Mouse (Mus musculus) neural tube, embryonic 10.5 days (tissue): Measurements from ENCODE around the gene Col16a1.

Experiments
- DNase-seq: peaks from one replicate; pipeline ENCODE4 v3.0.0-alpha.2; 2017; ENCODE audit warnings: low spot score; ENCODE audit errors: extremely low spot score

The Col16a1 gene

DNA sequence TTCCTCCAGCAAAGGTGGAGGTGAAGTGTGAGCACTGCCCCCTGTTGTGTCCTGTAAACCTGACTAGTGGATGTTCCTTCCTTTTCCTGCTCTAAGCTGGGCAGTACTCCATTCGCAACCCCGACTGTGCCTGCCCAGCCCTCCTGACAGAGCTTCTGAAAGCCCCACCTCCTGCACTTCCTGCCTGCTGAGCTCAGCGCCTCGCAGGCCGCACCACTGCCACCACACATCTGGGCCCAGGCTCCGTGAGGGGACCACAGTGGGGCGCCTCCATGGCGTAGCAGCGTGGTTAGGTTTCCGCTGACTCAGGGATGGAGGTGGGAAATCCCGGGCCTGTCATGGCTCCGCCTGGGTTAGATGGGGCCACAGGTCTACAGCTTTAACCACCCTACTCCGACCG, 2.0 kb upstream of the Col16a1 start:
- no peak for DNase-seq

- DNase-seq: no peak
Measured at GRCm38 (mm10) chr4:130048203-130048479, 501 bp downstream of the Col16a1 start.

DNA sequence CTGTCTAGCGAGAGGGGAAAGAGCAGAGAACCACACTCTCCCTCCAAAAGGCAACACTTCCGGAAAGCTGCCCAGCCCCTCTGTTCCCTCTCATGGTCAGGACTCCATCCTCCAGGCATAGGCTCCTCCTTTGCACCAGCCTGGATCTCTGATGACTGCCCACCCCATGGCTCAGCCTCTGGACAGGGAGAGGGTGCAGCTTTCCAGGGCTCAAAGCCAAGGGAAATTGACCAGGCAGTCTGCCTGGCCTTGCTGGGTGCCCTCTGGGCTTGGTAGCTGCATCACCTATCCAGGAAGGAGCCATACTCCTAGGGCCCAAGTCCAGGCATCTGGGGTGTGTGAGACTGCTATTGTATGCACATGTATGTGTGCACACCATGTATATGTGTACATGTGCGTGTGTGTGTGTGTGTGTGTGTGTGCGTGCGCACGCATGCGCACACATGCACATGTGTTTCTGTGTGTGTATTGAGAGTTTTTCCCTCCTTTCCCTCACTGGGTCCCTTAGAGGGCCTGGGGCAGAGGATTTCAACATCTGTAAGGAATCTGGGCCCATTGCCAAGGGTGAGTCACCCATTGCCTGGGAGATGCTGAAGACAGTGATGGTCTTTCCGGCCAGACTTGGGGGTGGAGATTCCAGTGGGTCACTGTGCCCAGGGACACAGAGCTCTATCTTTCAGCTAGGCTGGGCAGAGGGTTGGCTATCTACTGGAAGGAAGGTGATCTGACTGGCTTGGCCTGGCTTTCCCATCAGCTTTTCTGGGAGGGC, 2.6 kb downstream of the Col16a1 start:
- DNase-seq: no peak

DNA sequence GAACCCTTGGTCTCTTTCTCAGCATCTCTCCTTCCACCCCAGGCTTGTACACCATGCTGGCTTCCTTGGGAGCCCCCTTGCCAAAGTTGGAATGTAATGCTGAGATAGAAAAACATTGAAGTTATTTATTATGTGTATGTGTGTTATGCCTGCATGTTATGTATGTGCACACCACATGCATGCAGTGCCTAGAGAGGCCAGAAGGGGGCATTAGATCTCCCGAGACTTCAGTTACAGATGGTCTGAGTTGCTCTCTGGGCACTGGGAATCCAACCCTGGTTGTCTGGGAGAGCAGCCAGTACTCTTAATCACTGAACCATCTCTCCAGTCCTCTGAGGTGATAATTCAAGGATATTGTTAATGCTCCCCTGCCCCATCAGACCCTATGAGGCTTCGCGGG, 4.6 kb downstream of the Col16a1 start:
- no peak for DNase-seq

DNA sequence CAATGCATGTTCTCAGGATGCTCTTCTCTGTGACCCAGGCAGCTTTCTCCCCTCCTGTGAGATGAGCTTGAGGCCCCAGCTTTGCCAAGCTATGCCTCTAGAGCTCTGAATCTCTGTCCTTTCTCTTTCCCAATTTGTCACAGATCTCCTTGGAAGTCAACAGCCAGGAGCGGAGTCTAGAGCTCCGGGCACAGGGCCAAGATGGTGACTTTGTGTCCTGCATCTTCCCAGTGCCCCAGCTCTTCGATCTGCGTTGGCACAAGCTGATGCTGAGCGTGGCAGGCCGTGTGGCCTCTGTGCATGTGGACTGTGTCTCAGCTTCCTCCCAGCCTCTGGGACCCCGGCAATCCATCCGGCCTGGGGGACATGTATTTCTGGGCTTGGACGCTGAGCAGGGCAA, 5.5 kb downstream of the Col16a1 start:
- DNase-seq: no peak

- DNase-seq: no peak
Measured at GRCm38 (mm10) chr4:130054727-130055126, 7.1 kb downstream of the Col16a1 start.

DNA sequence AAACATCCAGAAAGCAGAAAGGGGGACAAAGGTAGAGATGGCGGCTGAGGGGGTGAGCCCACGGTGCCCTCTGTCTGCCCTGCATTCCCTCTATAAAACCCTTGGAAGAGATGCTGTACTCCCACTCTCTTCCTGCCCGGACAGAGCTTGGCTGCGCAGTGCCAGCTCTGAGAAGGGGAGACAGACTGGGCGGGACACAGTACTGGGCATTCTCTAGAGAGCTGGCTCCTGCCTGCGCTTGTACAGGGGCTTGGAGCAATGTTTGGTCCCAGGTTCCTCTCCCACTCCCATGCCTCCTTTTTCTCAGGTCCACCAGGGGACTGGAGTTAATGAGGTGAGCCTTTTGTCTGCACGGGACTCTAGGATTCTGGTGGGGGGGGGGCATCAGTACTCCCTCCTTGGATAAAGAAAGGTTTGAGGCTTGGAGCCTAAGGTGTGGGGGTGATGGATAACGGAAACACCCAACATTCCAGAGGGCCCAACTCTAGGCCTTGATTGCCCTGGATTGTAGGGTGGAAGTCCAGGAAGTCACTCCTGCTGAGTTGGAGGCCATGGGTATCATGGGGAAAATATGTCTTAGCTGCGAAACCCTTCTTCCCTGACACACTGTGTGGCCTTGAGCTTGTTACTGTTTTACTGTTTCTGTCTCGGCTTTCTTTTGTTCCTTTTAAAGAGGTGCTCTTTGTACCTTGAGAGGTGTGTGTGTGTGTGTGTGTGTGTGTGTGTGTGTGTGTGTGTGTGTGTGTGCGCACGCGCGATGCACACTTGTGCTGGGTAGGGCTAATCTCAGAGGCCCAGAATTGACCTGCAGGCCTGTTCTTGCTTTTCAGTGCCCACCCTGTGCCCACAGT, 7.7 kb downstream of the Col16a1 start:
- DNase-seq: no peak

GRCm38 (mm10) chr4:130056011-130056322, 8.3 kb downstream of the Col16a1 start:
- no peak for DNase-seq

DNA sequence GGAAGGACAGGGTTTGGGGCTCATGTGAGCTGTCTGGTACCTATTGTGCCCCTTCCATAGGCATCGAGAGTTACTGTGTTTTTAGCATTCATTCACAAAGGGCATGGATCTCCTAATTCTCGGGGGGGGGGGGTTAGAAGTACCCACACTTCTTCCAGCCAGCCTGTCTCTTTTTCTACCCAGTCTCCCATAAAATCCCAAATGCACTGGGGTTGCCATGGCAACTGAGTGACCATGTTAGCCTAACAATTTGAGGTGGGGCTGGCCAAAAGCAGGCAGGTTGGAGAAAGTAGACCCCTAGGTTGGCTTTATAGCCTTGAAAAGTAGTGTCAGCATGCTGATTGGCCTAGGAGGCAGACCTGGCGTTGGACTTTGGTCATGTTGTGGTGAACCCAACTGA, 8.8 kb downstream of the Col16a1 start:
- no peak for DNase-seq

GRCm38 (mm10) chr4:130060937-130061336, 13.3 kb downstream of the Col16a1 start:
- no peak for DNase-seq

DNA sequence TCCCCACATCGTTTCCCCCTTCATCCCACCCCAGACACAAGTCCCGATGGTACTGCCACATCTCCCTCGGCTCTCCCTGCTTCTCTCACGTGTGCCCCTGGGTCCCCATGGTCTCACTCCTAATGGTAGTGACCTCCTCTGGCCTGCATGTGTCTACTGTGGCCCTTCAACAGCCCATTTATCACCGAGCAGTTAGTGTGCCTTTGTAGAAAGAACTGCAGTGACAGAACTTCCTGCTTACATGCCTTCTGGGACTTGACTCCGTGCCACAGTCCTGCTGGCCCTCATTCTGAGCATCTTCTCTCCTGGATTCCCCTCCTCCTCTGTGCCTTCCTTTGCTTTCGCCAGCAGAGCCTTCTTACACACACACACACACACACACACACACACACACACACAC, 15.6 kb downstream of the Col16a1 start:
- DNase-seq: no peak

GRCm38 (mm10) chr4:130066816-130067215, 19.2 kb downstream of the Col16a1 start:
- DNase-seq: no peak

DNA sequence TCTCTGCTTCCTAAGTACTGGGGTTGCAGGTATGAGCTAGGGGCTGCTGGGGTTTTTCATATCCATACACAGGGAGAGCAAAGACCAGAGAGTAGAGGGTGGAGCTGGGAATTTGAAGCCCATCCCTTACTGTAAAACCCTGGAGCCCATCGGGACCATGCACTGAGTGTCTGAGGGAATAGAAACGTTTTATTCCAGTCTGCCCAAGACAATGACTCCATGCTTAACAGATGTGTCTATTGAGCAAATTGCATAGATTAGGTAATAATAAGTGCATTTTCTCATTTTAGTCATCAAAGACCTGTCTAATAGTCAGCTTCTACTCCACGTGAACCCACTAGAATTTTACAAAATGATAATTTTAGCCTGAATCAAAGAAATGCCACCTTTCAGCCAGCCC, 22.9 kb downstream of the Col16a1 start:
- no peak for DNase-seq

DNA sequence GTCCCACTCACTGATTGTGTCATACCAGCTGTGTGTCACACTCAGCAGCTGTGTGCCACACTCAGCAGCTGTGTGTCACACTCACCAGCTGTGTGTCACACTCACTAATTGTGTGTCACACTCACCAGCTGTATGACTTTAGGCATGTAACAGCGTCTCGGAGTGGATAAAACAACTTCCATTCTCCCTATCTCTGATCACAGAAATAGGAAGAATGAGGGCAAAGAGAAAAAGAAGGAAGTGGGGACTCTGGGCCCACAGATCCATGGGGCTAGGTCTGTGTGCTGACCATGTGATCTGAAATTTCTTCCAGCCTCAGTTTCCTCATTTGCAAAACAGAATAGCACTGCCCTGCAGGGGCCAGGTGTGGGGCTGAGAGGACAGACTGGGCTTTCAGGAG, 24.1 kb downstream of the Col16a1 start:
- no peak for DNase-seq

DNA sequence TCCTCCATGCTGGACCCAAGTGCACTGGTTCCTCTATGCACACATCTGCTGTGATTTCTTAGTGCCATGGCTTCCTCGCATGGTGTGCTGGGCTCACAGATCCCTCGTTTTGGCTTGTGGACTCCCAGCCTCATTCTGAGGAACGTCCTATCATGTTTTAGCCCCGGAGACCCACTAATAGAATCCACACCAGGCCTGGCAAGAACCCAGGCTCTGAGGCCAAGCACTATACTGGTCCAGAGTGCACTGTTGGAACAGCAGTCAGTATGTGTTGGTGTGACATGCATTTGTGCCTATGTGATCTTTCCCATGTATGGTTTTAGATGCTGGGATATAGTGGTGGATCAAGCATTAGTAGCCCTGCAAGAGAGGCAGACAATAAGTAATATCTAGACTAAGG, 25.7 kb downstream of the Col16a1 start:
- DNase-seq: no peak

DNA sequence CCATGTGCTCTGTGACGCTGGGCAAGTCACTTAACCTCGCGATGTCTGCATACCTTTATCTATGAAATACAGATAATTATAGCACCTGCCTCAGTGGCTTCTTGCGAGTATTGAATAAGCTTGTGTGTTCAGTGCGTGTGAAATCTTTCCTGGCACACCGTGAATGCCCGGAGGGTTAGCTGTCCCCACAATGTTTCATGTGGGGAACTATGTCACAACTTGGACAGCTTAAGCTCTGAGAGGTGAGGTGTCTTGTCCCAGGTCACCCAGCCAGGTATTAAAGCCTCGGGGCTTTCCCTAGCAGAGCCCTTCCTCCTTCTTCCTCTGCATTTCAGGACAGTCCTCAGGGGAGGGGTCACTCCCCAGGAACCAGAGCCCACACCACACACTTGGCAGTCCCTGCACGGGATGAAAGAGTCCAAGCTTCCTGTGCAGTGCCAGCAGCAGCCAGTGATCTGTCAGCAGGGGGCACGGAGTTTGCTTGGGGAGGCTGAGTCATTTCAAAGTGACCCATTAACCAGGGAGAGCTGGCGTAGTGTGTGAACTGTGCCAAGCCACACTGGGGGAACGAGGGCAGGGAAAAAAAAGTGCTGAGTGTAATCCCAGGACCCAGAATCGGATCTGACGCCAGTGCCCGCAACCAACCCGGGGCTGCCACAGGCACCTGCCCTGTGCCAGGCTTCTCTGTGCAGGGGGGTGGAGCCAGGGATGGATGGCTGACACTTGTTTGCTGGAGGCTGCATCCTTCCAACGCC, 27.3 kb downstream of the Col16a1 start:
- DNase-seq: no peak

DNA sequence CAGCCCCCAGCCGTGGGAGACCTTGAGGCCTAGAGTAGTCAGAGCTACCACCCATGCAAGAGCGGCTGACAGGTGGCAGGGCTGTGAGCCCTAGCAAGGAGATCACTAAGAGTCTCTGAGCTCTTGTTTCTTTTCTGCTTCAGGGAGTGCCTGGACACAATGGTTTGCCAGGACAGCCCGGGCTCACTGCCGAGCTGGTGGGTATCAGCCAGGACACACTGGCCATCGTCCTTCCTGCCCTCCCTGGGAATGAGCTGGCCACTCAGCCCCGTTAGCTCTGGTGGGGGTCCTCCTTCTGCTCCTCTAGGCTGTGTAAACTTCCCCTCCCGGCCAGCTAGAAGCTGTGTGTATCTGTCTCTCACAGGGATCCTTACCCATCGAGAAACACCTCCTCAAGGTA, 29.2 kb downstream of the Col16a1 start:
- DNase-seq: no peak

DNA sequence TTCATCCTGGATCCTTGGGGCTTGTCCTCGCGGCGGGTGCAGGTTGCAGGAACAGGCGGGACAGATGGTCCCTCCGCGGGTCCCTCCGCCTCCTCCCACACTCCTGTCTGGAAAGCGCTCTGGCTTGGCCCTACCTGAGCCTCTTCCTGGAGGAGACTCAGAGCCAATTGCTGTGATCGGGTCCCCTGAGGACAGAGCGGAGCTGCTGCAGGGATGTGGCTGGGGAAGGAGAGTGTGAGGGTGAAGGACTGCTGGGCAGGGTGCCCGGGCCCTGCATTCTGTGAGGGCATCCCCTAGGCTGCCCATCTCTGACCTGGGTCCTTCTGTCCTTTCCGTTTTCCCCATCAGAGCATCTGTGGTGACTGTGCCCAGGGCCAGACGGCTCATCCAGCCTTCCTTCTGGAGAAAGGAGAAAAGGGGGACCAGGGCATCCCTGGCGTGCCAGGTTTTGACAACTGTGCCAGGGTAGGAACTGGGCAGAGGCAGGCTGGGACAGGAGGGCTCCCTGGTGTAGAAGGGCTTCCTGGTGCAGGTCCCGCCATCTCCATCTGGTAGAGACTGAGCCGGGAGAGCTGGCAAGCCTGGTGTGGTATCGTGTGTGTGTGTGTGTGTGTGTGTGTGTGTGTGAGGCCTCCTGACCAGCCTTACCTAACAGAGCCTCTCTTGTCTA, 31.3 kb downstream of the Col16a1 start:
- no peak for DNase-seq

DNA sequence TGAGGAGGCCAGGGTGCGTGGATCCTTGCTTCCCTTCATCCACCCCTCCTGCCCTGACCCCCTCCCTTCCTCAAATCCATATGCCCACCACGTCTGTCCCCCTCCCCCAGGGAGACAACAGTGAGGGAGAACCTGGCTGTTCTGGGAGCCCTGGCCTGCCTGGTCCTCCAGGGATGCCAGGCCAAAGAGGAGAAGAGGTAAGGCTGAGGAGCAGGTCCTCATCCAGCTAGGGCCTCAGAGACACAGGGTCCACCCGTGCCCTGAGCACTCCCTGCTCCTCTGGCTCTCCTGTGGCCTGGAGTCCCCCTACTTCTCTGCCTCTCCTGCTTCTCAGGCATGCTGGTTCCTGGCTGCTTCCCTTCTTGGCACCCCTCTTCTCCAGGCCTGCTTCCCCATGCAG, 31.9 kb downstream of the Col16a1 start:
- no peak for DNase-seq

- DNase-seq: no peak
Measured at GRCm38 (mm10) chr4:130081345-130082190, 33.9 kb downstream of the Col16a1 start.

DNA sequence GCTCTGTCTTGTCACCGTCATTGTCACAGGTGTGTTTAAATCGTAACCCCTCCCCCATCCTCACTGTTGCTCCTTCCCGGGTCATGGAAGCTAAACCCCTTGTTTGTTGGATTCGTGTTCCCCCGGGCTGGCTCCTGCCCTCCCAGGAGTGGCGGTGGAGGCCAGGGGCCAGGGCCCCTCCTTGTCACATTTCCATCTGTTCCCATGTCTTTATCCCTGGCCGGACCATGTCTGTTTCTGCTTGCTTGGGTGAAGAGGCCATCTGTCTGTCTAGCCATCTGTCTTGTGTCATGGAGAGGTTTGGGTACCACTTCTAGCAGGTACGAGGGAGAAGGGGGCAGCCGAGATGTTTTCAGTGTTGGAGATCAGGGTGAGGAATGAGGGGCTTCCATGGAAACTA, 34.6 kb downstream of the Col16a1 start:
- no peak for DNase-seq
